Mouse (Mus musculus): ENCODE measurements at regions not wholly inside any gene's neighbourhood (a gene's known extent, or its start where the extent isn't known, plus 50 kb on each side); places are given as distances from the start of the nearest gene placed in this dataset.
A peak's percentile ranks its signal among the peaks of the same experiment; 100 is the strongest.

GRCm38 (mm10) chr13:99097606-99098545 lies 86.7 kb upstream of the Zfp366 start:
- no peak for DNase-seq (ENCODE audit: low spot score)

GRCm38 (mm10) chr13:99096837-99097236 lies 87.8 kb upstream of the Zfp366 start:
- no peak for DNase-seq (ENCODE audit: low spot score)

DNA sequence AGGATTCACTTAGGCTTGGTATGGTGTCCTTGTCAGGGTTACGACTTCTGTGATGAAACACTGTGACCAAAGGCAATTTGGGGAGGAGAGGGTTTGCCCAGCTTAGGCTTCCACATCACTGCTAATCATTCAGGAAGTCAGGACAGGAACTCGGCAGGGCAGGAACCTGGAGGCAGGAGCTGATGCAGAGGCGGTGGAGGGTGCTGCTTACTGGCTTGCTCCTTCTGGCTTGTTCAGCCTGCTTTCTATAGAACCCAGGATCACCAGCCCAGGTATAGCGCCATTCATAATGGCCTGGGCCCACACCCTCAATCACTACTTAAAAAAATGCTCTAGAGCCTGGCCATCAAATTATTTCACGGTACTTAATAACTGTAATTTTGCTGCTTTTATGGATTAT lies 89.6 kb upstream of the Zfp366 start:
- no peak for DNase-seq (ENCODE audit: low spot score)

DNA sequence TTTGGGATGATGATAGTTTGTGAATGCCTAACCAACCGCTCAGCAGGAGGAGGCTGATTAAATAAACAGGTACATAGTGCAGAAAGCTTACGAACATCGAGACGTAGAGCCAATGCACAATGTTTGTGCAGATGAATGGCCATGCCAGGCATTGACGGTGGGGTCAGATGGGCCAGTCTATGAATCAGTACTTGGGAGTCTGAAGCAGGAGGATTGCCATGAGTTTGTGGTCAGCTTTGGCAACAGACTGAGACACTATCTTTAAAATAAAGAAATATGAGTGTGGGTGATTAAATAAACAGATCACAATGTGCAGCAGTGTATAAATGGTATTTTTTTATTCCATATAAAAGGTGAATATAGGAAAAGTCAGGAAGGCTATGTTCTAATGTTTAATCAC lies 90.4 kb upstream of the Zfp366 start:
- DNase-seq (ENCODE audit: low spot score), result no peak

GRCm38 (mm10) chr13:99093269-99093668 lies 91.4 kb upstream of the Zfp366 start:
- DNase-seq (ENCODE audit: low spot score), result peak; percentile 79

- peak; percentile 60 for DNase-seq (ENCODE audit: low spot score)
Measured at GRCm38 (mm10) chr13:99092279-99092930, 92.2 kb upstream of the Zfp366 start.

- DNase-seq (ENCODE audit: low spot score), result no peak
Measured at GRCm38 (mm10) chr13:99091562-99092278, 92.9 kb upstream of the Zfp366 start.

DNA sequence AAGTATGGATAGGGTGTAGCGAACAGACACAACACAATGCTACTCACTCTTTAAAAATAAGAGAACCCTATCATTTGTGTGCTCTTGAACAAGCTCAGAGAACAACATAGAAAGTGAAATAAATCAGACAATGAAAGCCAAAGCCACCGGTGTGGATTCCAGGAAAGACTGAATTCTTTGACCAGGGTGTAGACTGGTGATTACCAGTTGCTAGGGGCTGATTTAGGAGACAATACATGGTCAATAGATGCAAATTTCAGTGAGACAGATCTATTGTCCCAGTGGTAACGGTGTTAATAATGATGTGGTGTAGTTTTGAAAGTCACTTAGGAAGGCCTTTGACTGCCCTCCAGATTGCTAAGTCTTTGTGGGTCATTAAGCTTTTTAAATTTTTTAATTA lies 94.3 kb upstream of the Zfp366 start:
- DNase-seq (ENCODE audit: low spot score), result no peak

DNA sequence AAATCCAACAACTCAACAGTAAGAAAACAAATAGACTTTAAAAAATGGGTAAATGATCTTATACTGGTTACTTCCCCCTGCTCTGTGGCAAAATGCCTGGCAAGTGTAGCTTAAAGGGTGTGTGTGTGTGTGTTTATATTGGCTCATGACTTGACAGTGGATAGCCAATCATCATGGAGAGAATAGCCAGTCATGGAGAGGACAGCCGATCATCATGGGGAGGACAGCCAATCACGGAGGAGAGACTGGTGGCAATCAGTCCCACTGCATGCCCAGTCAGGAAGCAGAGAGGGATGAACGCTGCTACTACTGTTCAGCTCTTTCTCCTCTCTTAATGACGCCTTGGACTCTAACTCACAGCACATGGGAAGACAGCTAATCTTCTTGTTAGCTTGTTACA lies 96.3 kb upstream of the Zfp366 start:
- DNase-seq (ENCODE audit: low spot score), result no peak

DNA sequence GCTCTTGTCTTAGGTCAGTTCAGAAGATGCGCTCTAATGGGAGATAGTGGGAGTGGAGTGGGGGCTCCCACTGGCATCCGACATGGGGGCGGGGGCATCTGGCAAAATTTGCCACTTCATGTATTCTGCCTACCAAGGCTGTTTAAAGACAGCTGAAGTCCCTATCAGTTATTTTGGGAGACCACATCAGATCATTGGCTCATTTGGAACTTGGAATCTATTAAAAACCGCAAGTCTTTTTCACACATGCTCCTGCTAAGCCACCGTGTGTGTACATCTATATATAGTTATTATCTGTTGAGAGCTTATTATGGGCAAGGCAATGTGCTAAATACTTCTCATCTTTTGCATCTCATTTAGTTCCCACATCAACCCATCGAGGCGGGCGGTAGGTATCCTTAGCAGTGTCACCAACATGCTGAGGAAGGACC lies 95.0 kb upstream of the 1700024P04Rik start:
- no peak for DNase-seq (ENCODE audit: low spot score)

- no peak for DNase-seq (ENCODE audit: low spot score)
Measured at GRCm38 (mm10) chr13:99078643-99079042, 94.3 kb upstream of the 1700024P04Rik start.

- DNase-seq (ENCODE audit: low spot score), result no peak
Measured at GRCm38 (mm10) chr13:99077039-99077749, 92.8 kb upstream of the 1700024P04Rik start.

- no peak for DNase-seq (ENCODE audit: low spot score)
Measured at GRCm38 (mm10) chr13:99075467-99075866, 91.1 kb upstream of the 1700024P04Rik start.

DNA sequence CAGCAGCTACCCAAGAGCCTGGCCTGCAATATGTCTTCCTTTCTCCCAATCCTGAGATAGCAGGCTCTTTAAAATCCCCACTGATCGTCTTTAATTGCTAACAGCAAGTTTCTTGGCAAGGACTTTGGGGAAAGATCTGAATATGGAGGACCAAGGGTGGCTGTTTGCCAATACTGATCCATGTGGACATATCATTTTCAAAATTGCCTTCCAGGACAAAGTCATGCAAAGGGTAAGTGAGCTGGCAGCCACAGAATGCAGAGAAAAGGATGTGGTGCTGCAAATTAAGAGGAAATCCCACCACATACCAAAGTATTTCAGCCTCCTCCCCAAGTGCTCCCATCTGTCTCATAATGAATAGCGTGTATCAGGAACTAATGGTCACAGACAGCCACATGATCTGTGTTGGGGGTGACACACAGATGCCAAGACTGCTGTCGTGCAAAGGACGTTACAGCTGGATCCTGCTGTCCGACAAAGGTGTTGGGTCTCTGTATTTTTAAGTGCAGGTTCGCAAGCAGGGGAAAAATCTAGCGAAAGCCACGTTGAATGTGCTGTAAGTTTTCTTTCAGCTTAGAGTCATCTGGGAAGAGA lies 87.6 kb upstream of the 1700024P04Rik start:
- DNase-seq (ENCODE audit: low spot score), result no peak

- no peak for DNase-seq (ENCODE audit: low spot score)
Measured at GRCm38 (mm10) chr13:99071413-99071812, 87.0 kb upstream of the 1700024P04Rik start.

- no peak for DNase-seq (ENCODE audit: low spot score)
Measured at GRCm38 (mm10) chr13:99069767-99070166, 85.4 kb upstream of the 1700024P04Rik start.

- DNase-seq (ENCODE audit: low spot score), result no peak
Measured at GRCm38 (mm10) chr13:99067504-99067903, 83.1 kb upstream of the 1700024P04Rik start.

GRCm38 (mm10) chr13:99063431-99063830 lies 79.1 kb upstream of the 1700024P04Rik start:
- no peak for DNase-seq (ENCODE audit: low spot score)

DNA sequence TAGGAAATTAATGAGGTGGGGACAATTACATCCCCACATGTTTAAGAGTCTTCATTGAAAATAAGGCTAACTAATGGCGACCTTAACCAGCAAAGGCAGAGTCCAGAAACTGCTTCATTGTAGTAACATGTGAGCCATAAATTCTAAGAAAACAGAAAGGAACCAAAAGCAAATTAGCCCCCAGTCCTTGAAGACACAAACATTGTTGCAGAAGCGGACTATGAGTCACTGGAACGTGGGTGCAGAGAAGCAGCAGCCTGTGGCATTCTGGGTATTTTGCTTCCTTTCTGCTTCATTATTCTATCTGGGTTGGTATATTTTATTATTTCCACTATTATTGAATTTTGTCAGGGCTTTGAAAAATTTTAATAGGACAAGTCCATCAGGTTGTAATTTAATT lies 78.6 kb upstream of the 1700024P04Rik start:
- no peak for DNase-seq (ENCODE audit: low spot score)

GRCm38 (mm10) chr13:99058131-99058970 lies 74.0 kb upstream of the 1700024P04Rik start:
- no peak for DNase-seq (ENCODE audit: low spot score)

DNA sequence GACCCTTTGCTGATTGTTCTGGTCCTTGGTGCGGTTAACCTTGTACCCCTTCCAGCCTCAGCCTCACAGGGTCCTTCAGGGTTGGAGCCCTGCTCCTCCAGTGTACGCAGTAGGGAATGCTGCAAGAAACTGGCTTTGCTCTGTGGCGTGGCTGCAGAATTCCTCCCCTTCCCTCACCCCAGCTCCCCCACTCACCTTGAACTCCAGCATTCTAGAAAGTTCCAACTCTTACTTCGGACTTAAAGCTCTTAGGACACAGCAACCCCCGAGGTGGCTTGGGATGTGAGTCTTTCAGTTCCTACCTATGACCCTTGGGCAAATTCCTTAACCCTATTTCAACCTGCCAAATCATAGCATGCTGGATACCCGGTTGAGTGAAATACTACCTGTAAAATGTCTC lies 73.3 kb upstream of the 1700024P04Rik start:
- no peak for DNase-seq (ENCODE audit: low spot score)

Measured in ovary, postnatal 36 days (tissue).